Comparison of ENCODE assay signal across 14 mouse cellular contexts in the genomic region with DNA sequence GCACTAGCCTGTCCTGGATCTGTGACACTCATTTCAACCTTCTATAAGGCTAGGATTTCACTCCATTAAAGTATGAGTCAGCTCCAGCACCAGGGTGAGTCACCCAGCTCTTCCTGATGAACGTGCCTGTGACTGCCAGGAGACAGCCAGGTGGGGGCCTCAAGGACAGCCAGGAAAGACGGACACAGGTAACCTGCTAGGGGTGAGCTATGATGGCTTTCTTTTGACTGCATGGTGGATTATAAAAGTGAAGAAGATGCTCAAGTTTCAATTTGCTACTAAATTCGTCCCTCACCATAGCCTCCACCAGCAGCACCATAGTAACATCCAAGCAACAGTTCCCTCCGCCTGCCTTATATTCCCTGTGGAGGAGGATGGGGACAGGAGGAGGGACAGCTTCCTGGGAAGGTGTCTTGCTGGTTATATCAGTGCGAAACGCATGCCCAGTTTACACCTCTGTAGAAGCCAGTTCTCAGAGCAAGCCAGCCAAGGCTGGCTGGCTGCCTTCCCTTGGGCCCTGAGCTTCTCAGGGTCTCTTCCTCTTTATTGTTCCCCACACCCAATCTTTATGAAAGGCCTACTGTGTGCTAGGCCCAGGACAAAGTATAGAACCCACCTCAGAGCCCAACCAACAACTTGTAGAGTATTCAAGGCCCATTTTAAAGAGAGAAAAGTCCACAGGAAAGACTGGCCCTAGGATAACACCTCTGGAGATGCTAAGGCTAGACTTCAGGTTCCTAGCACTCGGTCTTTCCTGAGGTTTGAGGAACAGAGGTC. TPM values are rescaled to one million over a fixed set of nuclear protein-coding genes. Genes with fewer than 3 reads are reported as not detected.
DNase-seq lines count a peak whose midpoint lies in the region; ATAC-seq and TF ChIP-seq lines count a peak whose summit lies in the region.
"Had no signal": no experiment of that assay in that cellular context is flagged by ENCODE, and none has a peak within 500 bp of the region (broad histone marks: within the 10 kb centered on the region; RNA-seq: fewer than 3 reads in every experiment).

No protein-coding gene starts in this region.

- no peak for TF ChIP-seq POLR2A in MEL (IDR thresholded peaks at IDR 0.05; ENCODE audit: control insufficient read depth in 1 of 2, insufficient read depth in 1 of 2, low read depth in 1 of 2, low read length in 2 of 2, poor library complexity in 1 of 2)

- no peak for TF ChIP-seq EP300 in MEL (IDR thresholded peaks at IDR 0.05; ENCODE audit: low read depth in 1 of 2, low read length in 2 of 2)

- H3K4me3 ChIP-seq in layer of hippocampus, adult 2 months = no peak overlapping the region
- no peak overlapping the region for H3K4me3 ChIP-seq in MEL (ENCODE audit: control insufficient read depth in 1 of 2, insufficient read depth in 1 of 2, low read depth in 2 of 2, low read length in 2 of 2)
- H3K4me3 ChIP-seq: heart, embryonic 12.5 days; myocyte had no signal

- H3K79me2 ChIP-seq in MEL (ENCODE audit: control insufficient read depth, insufficient read depth, low read length, poor library complexity) = no peaks in the 10 kb centered on the region

- peaks cover 0 to 10% of the 10 kb centered on the region in 2 experiments; a peak in 3 of 4 replicates for H3K4me1 ChIP-seq in MEL (ENCODE audit: control insufficient read depth in 1 of 2, insufficient read depth in 2 of 2, low read length in 2 of 2)

- peaks cover 0 to 10% of the 10 kb centered on the region in 2 experiments; a peak in 2 of 4 replicates for H3K36me3 ChIP-seq in MEL (ENCODE audit: control insufficient read depth in 1 of 2, insufficient read depth in 2 of 2, low read length in 2 of 2)
- H3K36me3 ChIP-seq: heart, embryonic 12.5 days had no signal

- no peak overlapping the region for H3K9ac ChIP-seq in MEL (ENCODE audit: control insufficient read depth, low read depth, low read length, poor library complexity, severe bottlenecking)
- H3K9ac ChIP-seq: heart, embryonic 12.5 days; liver, embryonic 14.5 days had no signal

- DNase-seq in layer of hippocampus, adult 2 months (ENCODE audit: low spot score in 2 of 2) = peak in 1 of 2 experiments; percentile 31
- no peak for DNase-seq in layer of hippocampus, adult 9-11 months
- DNase-seq in MEL (ENCODE audit: low read depth, low spot score) = no peak
- DNase-seq in adrenal gland, postnatal 36 days = peak; percentile 46 to 58
- DNase-seq in right cerebral cortex, postnatal 14 days = peak; percentile 31
- no peak for DNase-seq in ovary, postnatal 36 days (ENCODE audit: low spot score)
- DNase-seq: cerebellum, postnatal 36 days; kidney, postnatal 4 days; thymus, adult 2 months had no signal

- no peak for ATAC-seq in granulocyte monocyte progenitor cell, adult 5-6 weeks (replicated peaks; ENCODE audit: poor library complexity, severe bottlenecking)
- ATAC-seq: hindbrain, postnatal 0 days had no signal

- no peaks in the 10 kb centered on the region for H3K27me3 ChIP-seq in MEL (ENCODE audit: control insufficient read depth in 1 of 2, insufficient read depth in 2 of 2, low read length in 2 of 2)
- H3K27me3 ChIP-seq: heart, embryonic 12.5 days had no signal

- H3K27ac ChIP-seq in layer of hippocampus, adult 2 months = peak overlapping the region; percentile 64; the same call in 1 of the 2 replicates
- no peak overlapping the region for H3K27ac ChIP-seq in MEL (ENCODE audit: control insufficient read depth, low read depth, low read length)
- H3K27ac ChIP-seq: hindbrain, postnatal 0 days had no signal

- H3K9me3 ChIP-seq in MEL (replicated peaks; ENCODE audit: insufficient read depth, low read length) = no peaks in the 10 kb centered on the region
- H3K9me3 ChIP-seq: heart, embryonic 12.5 days had no signal

- TF ChIP-seq RAD21 in MEL (IDR thresholded peaks at IDR 0.05; ENCODE audit: low read depth, low read length) = no peak

- TF ChIP-seq CTCF in layer of hippocampus, adult 2 months (conservative IDR thresholded peaks at IDR 0.05) = no peak
- TF ChIP-seq CTCF in MEL (IDR thresholded peaks at IDR 0.05 in 2 of 3, conservative IDR thresholded peaks at IDR 0.05 in 1 of 3; ENCODE audit: control insufficient read depth in 1 of 3, insufficient read depth in 1 of 3, low read depth in 2 of 3, low read length in 3 of 3, poor library complexity in 1 of 3, severe bottlenecking in 1 of 3) = no peak

TF ChIP-seq in MEL, 35 proteins besides CTCF, POLR2A, EP300 and RAD21:
- TF ChIP-seq CHD1 (IDR thresholded peaks at IDR 0.05; ENCODE audit: low read depth, low read length) = no peak
- TF ChIP-seq ZKSCAN1 (IDR thresholded peaks at IDR 0.05; ENCODE audit: low read depth, low read length) = peak; percentile 95
- no peak for TF ChIP-seq HCFC1 (IDR thresholded peaks at IDR 0.05; ENCODE audit: low read depth, low read length)
- TF ChIP-seq TCF12 (IDR thresholded peaks at IDR 0.05; ENCODE audit: low read depth, low read length) = no peak
- TF ChIP-seq TBP (IDR thresholded peaks at IDR 0.05; ENCODE audit: low read depth, low read length) = no peak
- TF ChIP-seq ETS1 (IDR thresholded peaks at IDR 0.05; ENCODE audit: low read depth, low read length) = no peak
- TF ChIP-seq JUND (IDR thresholded peaks at IDR 0.05; ENCODE audit: low read depth, low read length) = 0 out of 2 replicates have a peak, but pooled peaks have one; percentile 25
- TF ChIP-seq KAT2A (conservative IDR thresholded peaks at IDR 0.05; ENCODE audit: low read depth, low read length) = no peak

RNA-seq across cellular contexts. Expression of a gene that starts 6.0 kb away (rescaled TPM):
- total RNA-seq in layer of hippocampus, adult 2 months (2021) = 10 to 100 TPM; 94.5 to 96.4 TPM
- total RNA-seq in MEL (2012; rRNA removed) = 15.9 and 47.3 TPM in 2 replicates
- 10 to 100 TPM in 1 of 2 experiments, not detected in 1; 99.5 TPM for polyA plus RNA-seq in MEL (2012; ENCODE audit: insufficient read depth in 1 of 2, insufficient read length in 2 of 2, low read depth in 1 of 2, low replicate concordance in 2 of 2, missing spikeins in 1 of 2)
- total RNA-seq in adrenal gland, postnatal 36 days (2021) = 10 to 100 TPM; 19.8 to 20.2 TPM
- total RNA-seq in granulocyte monocyte progenitor cell, adult 5-6 weeks (2014; fragmentation: Nextera tagmentation) = 9.0 and 10.2 TPM in 2 replicates
- total RNA-seq in granulocyte monocyte progenitor cell, adult 5-6 weeks (2017) = 6.5 and 12.4 TPM in 2 replicates

Comparison
In these comparisons a context has a peak if more than half of its experiments do, and no peak if none do; other contexts are left out.
1. DNase-seq: peak in adrenal gland, postnatal 36 days (2 of 2) and right cerebral cortex, postnatal 14 days (single experiment); none in layer of hippocampus, adult 9-11 months (single experiment), MEL (single experiment) and ovary, postnatal 36 days (single experiment).